Mouse (Mus musculus) heart, postnatal 0 days (tissue): ENCODE measurements around the gene Zmynd12.
A peak's percentile ranks its signal among the peaks of the same experiment; 100 is the strongest.

Experiments
- CTCF ChIP-seq: IDR thresholded peaks from 2 replicates; pipeline ENCODE4 v1.5.1; 2016; ENCODE audit warnings: antibody characterized with exemption, control low read depth, low read depth
- EP300 ChIP-seq: IDR thresholded peaks from 2 replicates; pipeline ENCODE4 v1.6.1; 2016; ENCODE audit warnings: antibody characterized with exemption, low read depth

DNA sequence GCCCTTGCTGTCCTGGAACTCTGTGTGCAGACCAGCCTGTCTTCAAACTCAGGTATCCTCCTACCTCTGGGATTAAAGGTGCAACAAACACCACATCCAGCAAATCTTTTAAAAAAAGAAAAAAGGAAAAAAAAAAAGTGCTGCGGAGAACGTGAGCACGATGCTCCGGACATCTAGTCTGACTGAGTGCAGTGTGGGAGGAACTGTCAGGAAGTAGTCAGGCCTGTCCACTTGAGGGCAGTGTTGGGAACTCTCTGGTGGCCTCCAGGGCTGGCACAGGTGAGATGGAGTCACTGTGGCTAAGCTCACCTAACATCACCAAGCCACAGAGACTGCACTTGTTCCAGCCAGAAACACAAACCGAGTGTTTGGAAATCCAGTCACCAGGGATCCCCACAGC lies 8.1 kb downstream of the Zmynd12 start:
- no peak for TF ChIP-seq EP300
- TF ChIP-seq CTCF, result peak; percentile 66
